Mouse (Mus musculus) MEL (cell line): ENCODE results near the gene Apol8. TPM values are rescaled to one million over a fixed set of nuclear protein-coding genes. Genes with fewer than 3 reads are reported as not detected.

Experiments used
- DNase-seq: peaks from one replicate; pipeline ENCODE4 v3.0.0; 2011; ENCODE audit warnings: low read depth, low spot score
- H3K27ac ChIP-seq: 2 replicates; pipeline ENCODE4 v1.5.1; 2012; ENCODE audit warnings: low read depth, mild to moderate bottlenecking, control low read depth, low read length, moderate library complexity; ENCODE audit not compliant: control insufficient read depth
- H3K27me3 ChIP-seq, 2 experiments: fragments of 150-350 bp in 1 of 2; sonication (generic) in 1 of 2; 2 replicates each; pipeline ENCODE4 v1.6.1; 2012; ENCODE audit warnings: low read length in 2 of 2, mild to moderate bottlenecking in 2 of 2, improper control_type of control experiment in 1 of 2, moderate library complexity in 1 of 2; ENCODE audit not compliant: insufficient read depth in 2 of 2, control insufficient read depth in 1 of 2
- H3K36me3 ChIP-seq, 2 experiments: 2 replicates each; pipeline ENCODE4 v1.6.1; 2012 to 2014; ENCODE audit warnings: low read length in 2 of 2, improper control_type of control experiment in 1 of 2, inconsistent platforms in 1 of 2, mild to moderate bottlenecking in 1 of 2; ENCODE audit not compliant: insufficient read depth in 2 of 2, control insufficient read depth in 1 of 2
- H3K4me1 ChIP-seq, 2 experiments: fragments of 150-350 bp in 1 of 2; sonication (generic) in 1 of 2; 2 replicates each; pipeline ENCODE4 v1.6.1; 2012; ENCODE audit warnings: low read length in 2 of 2, improper control_type of control experiment in 1 of 2, mild to moderate bottlenecking in 1 of 2; ENCODE audit not compliant: insufficient read depth in 2 of 2, control insufficient read depth in 1 of 2
- H3K4me3 ChIP-seq, 2 experiments: fragments of 150-350 bp in 1 of 2; sonication (generic) in 1 of 2; 2 replicates each; pipeline ENCODE4 v1.5.1; 2012; ENCODE audit warnings: low read depth in 2 of 2, low read length in 2 of 2, mild to moderate bottlenecking in 2 of 2, moderate library complexity in 2 of 2, control low read depth in 1 of 2, improper control_type of control experiment in 1 of 2; ENCODE audit not compliant: control insufficient read depth in 1 of 2, insufficient read depth in 1 of 2
- H3K79me2 ChIP-seq: 2 replicates; pipeline ENCODE4 v1.6.1; 2012; ENCODE audit warnings: mild to moderate bottlenecking, low read length, moderate library complexity; ENCODE audit not compliant: control insufficient read depth, poor library complexity, insufficient read depth
- H3K9ac ChIP-seq: 2 replicates; pipeline ENCODE4 v1.6.1; 2012; ENCODE audit warnings: low read depth, mild to moderate bottlenecking, control low read depth, low read length, moderate library complexity; ENCODE audit not compliant: control insufficient read depth, poor library complexity, severe bottlenecking
- H3K9me3 ChIP-seq: fragments of 150-350 bp; sonication (generic); replicated peaks from 2 replicates; pipeline ENCODE4 v1.6.1; 2012; ENCODE audit warnings: mild to moderate bottlenecking, low read length, improper control_type of control experiment, moderate library complexity; ENCODE audit not compliant: insufficient read depth
- BHLHE40 ChIP-seq: IDR thresholded peaks from 2 replicates; pipeline ENCODE4 v1.6.1; 2012; ENCODE audit warnings: low read depth, mild to moderate bottlenecking, inconsistent platforms, low read length, improper control_type of control experiment, borderline replicate concordance
- CTCF ChIP-seq, 3 experiments: IDR thresholded peaks in 2 of 3; conservative IDR thresholded peaks in 1 of 3; 2 replicates each; pipeline ENCODE4 v1.5.1; 2011 to 2012; ENCODE audit warnings: low read length in 3 of 3, low read depth in 2 of 3, mild to moderate bottlenecking in 2 of 3, improper control_type of control experiment in 1 of 3, inconsistent platforms in 1 of 3, mixed read lengths in 1 of 3, moderate library complexity in 1 of 3; ENCODE audit not compliant: control insufficient read depth in 1 of 3, insufficient read depth in 1 of 3, poor library complexity in 1 of 3, severe bottlenecking in 1 of 3
- ELF1 ChIP-seq: IDR thresholded peaks from 2 replicates; pipeline ENCODE4 v1.6.1; 2014; ENCODE audit warnings: low read depth, mild to moderate bottlenecking, inconsistent platforms, low read length, improper control_type of control experiment, moderate library complexity
- EP300 ChIP-seq, 2 experiments: IDR thresholded peaks; 2 replicates each; pipeline ENCODE4 v1.6.1; 2011; ENCODE audit warnings: improper control_type of control experiment in 2 of 2, low read length in 2 of 2, low read depth in 1 of 2, mild to moderate bottlenecking in 1 of 2
- GABPA ChIP-seq: IDR thresholded peaks from 2 replicates; pipeline ENCODE4 v1.6.1; 2012; ENCODE audit warnings: low read depth, mild to moderate bottlenecking, inconsistent platforms, low read length, improper control_type of control experiment, moderate library complexity
- MAFK ChIP-seq: IDR thresholded peaks from 2 replicates; pipeline ENCODE4 v1.6.1; 2011; ENCODE audit warnings: low read depth, mild to moderate bottlenecking, low read length, improper control_type of control experiment, borderline replicate concordance
- MAX ChIP-seq: IDR thresholded peaks from 2 replicates; pipeline ENCODE4 v1.6.1; 2011; ENCODE audit warnings: low read length, improper control_type of control experiment
- MAZ ChIP-seq: IDR thresholded peaks from 2 replicates; pipeline ENCODE4 v1.6.1; 2012; ENCODE audit warnings: low read depth, mild to moderate bottlenecking, inconsistent platforms, low read length, improper control_type of control experiment
- MXI1 ChIP-seq: IDR thresholded peaks from 2 replicates; pipeline ENCODE4 v1.6.1; 2011; ENCODE audit warnings: mild to moderate bottlenecking, low read depth, low read length, improper control_type of control experiment
- MYB ChIP-seq: IDR thresholded peaks from 2 replicates; pipeline ENCODE4 v1.6.1; 2011; ENCODE audit warnings: mild to moderate bottlenecking, low read depth, low read length, improper control_type of control experiment
- NRF1 ChIP-seq: IDR thresholded peaks from 2 replicates; pipeline ENCODE4 v1.6.1; 2014; ENCODE audit warnings: low read depth, mild to moderate bottlenecking, inconsistent platforms, low read length, improper control_type of control experiment, moderate library complexity; ENCODE audit not compliant: poor library complexity, insufficient read depth, severe bottlenecking
- POLR2AphosphoS5 ChIP-seq: IDR thresholded peaks from 2 replicates; pipeline ENCODE4 v1.6.1; 2012; ENCODE audit warnings: low read depth, borderline replicate concordance, mild to moderate bottlenecking, inconsistent platforms, low read length, moderate library complexity, mixed read lengths
- TAL1 ChIP-seq: IDR thresholded peaks from 2 replicates; pipeline ENCODE4 v1.6.1; 2012; ENCODE audit warnings: mild to moderate bottlenecking, inconsistent platforms, low read length, moderate library complexity, mixed read lengths
- ZNF384 ChIP-seq: IDR thresholded peaks from 2 replicates; pipeline ENCODE4 v1.6.1; 2012; ENCODE audit warnings: low read depth, mild to moderate bottlenecking, inconsistent platforms, low read length, improper control_type of control experiment
- polyA plus RNA-seq, 2 experiments: library from polyadenylated mRNA; stranded (reverse) in 1 of 2; unstranded in 1 of 2; fragments of >175 nt in 1 of 2; fragments of >200 nt in 1 of 2; gene quantifications; 2 replicates each; pipeline versions ENCODE4 v1.2.1 to v1.2.4; 2012; ENCODE audit warnings: low replicate concordance in 2 of 2, low read depth in 1 of 2; ENCODE audit not compliant: insufficient read length in 2 of 2, insufficient read depth in 1 of 2, missing spikeins in 1 of 2
- total RNA-seq: library from RNA; depleted of rRNA; stranded (reverse); fragments of 300-350 nt; gene quantifications from 2 replicates; pipeline ENCODE4 v1.2.3, GENCODE M21; 2012

Apol8 gene
- total and polyA plus RNA-seq, 3 experiments: 0.74 to 1.4 TPM; not detected in 1

DNA sequence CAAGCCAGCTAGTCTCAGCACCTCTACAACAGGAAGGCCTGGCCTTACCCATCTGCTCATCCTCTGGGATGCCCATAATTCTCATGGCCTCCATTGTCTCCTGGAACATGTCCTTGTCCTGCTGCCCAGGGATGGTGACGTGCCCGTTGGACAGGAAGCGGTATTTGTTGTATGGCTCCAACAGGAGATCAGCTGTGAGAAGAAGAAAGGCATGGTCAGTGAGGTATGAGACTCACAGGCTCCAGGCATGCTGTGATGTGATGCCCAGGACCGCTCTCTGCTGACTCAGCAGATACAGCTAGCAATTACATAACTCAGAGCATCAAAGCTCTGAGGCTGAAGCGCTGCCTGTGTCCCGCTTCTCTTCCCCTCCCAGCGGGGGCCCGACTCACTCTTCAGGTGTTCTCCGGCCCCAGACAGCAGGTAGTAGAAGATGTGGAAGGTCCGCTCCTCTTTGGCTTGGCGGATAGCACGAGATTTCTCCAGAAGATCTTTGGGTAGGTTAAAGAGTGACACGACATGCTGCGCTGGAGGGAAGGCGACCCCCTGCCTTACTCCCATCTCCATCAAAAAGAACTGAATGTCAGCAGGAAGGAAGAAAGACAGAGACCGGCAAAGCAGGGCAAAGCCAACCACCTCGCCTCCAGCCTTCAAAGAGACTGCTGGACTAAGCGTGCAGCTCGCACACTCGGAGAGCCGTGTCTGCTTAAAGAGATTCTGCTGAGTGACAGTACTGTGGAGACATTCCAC lies 34.0 kb upstream of the Apol8 start:
- Histone ChIP-seq H3K4me3 (no peak overlapping the region), H3K9ac (no peak overlapping the region), H3K27ac (no peak overlapping the region), H3K4me1 (no peaks in the 10 kb centered on the region), H3K79me2 (no peaks in the 10 kb centered on the region), H3K36me3 (peaks cover 0 to 8% of the 10 kb centered on the region in 2 experiments; a peak in 2 of 4 replicates), H3K9me3 (no peaks in the 10 kb centered on the region), H3K27me3 (no peaks in the 10 kb centered on the region)
- DNase-seq: no peak
- TF ChIP-seq MYB: no peak
- TF ChIP-seq MAFK: peak; percentile 75
- TF ChIP-seq POLR2AphosphoS5: no peak
- TF ChIP-seq ZNF384: no peak
- no peak for TF ChIP-seq MAZ

GRCm38 (mm10) chr15:77789186-77789585 lies 32.4 kb upstream of the Apol8 start:
- H3K36me3 ChIP-seq: peaks cover 0 to 7% of the 10 kb centered on the region in 2 experiments; a peak in 2 of 4 replicates
- TF ChIP-seq GABPA: no peak
- TF ChIP-seq ELF1: no peak
- no peak for TF ChIP-seq MAX
- no peak for TF ChIP-seq MXI1
- TF ChIP-seq CTCF (IDR thresholded peaks at IDR 0.05 in 2 of 3, conservative IDR thresholded peaks at IDR 0.05 in 1 of 3; ENCODE audit: control insufficient read depth in 1 of 3, insufficient read depth in 1 of 3, low read depth in 2 of 3, low read length in 3 of 3, poor library complexity in 1 of 3, severe bottlenecking in 1 of 3): no peak
- no peak for TF ChIP-seq MAZ
- no peak for TF ChIP-seq TAL1
- no peak for TF ChIP-seq BHLHE40
- no peak for TF ChIP-seq EP300 (IDR thresholded peaks at IDR 0.05; ENCODE audit: low read depth in 1 of 2, low read length in 2 of 2)
- TF ChIP-seq NRF1: no peak
- DNase-seq: no peak
- H3K27me3 ChIP-seq: no peaks in the 10 kb centered on the region
- H3K4me3 ChIP-seq: no peak overlapping the region
- H3K27ac ChIP-seq: no peak overlapping the region
- H3K4me1 ChIP-seq: no peaks in the 10 kb centered on the region
- H3K9ac ChIP-seq: no peak overlapping the region
- no peaks in the 10 kb centered on the region for H3K9me3 ChIP-seq
- no peaks in the 10 kb centered on the region for H3K79me2 ChIP-seq
